Mouse (Mus musculus) myocyte (in vitro differentiated cells): ENCODE measurements around the gene Igsf3. TPM values are rescaled to one million over a fixed set of nuclear protein-coding genes. Genes with fewer than 3 reads are reported as not detected.

Source experiments
- H3K27me3 ChIP-seq: one replicate; pipeline ENCODE4 v1.6.1; 2011; ENCODE audit not compliant: control insufficient read depth, insufficient read depth, insufficient read length
- H3K36me3 ChIP-seq: one replicate; pipeline ENCODE4 v1.6.1; 2011; ENCODE audit not compliant: control insufficient read depth, insufficient read depth
- H3K4me2 ChIP-seq: one replicate; pipeline ENCODE4 v1.6.1; 2011; ENCODE audit warnings: low read depth, control low read depth
- H3K4me3 ChIP-seq: one replicate; pipeline ENCODE4 v1.5.1; 2011; ENCODE audit warnings: mild to moderate bottlenecking, control low read depth, moderate library complexity
- H3K79me2 ChIP-seq: one replicate; pipeline ENCODE4 v1.6.1; 2011; ENCODE audit not compliant: control insufficient read depth, insufficient read depth
- H3ac ChIP-seq: one replicate; pipeline ENCODE4 v1.6.1; 2011; ENCODE audit not compliant: control insufficient read depth, insufficient read length
- CEBPB ChIP-seq: IDR thresholded peaks from 2 replicates; pipeline ENCODE4 v1.6.1; 2011; ENCODE audit warnings: mild to moderate bottlenecking, moderate library complexity; ENCODE audit not compliant: poor library complexity, insufficient read depth, severe bottlenecking
- E2F4 ChIP-seq: IDR thresholded peaks from one replicate; pipeline ENCODE4 v1.6.1; 2011; ENCODE audit warnings: mild to moderate bottlenecking, control low read depth, moderate library complexity; ENCODE audit not compliant: insufficient read depth
- MAX ChIP-seq: IDR thresholded peaks from one replicate; pipeline ENCODE4 v1.6.1; 2011; ENCODE audit warnings: low read depth, mild to moderate bottlenecking, control low read depth
- MYOD1 ChIP-seq, 3 experiments: IDR thresholded peaks; one replicate each; pipeline ENCODE4 v1.6.1; 2011; ENCODE audit warnings: control low read depth in 2 of 3, low read depth in 2 of 3, mild to moderate bottlenecking in 2 of 3, moderate library complexity in 1 of 3; ENCODE audit not compliant: insufficient read length in 2 of 3, control insufficient read depth in 1 of 3
- MYOG ChIP-seq, 3 experiments: IDR thresholded peaks; one replicate each; pipeline ENCODE4 v1.6.1; 2011; ENCODE audit warnings: control low read depth in 2 of 3, low read depth in 2 of 3, mild to moderate bottlenecking in 2 of 3; ENCODE audit not compliant: insufficient read length in 2 of 3, control insufficient read depth in 1 of 3, insufficient read depth in 1 of 3
- POLR2A ChIP-seq: IDR thresholded peaks from one replicate; pipeline ENCODE4 v1.6.1; 2011; ENCODE audit warnings: low read depth, mild to moderate bottlenecking, control low read depth, moderate library complexity; ENCODE audit not compliant: insufficient read length
- POLR2AphosphoS2 ChIP-seq: IDR thresholded peaks from one replicate; pipeline ENCODE4 v1.6.1; 2011; ENCODE audit warnings: low read depth, control low read depth; ENCODE audit not compliant: insufficient read length
- REST ChIP-seq: IDR thresholded peaks from one replicate; pipeline ENCODE4 v1.6.1; 2011; ENCODE audit warnings: mild to moderate bottlenecking, control low read depth, moderate library complexity; ENCODE audit not compliant: insufficient read depth, insufficient read length
- SRF ChIP-seq: IDR thresholded peaks from one replicate; pipeline ENCODE4 v1.6.1; 2011; ENCODE audit warnings: low read depth; ENCODE audit not compliant: control insufficient read depth, insufficient read length
- TCF12 ChIP-seq: IDR thresholded peaks from one replicate; pipeline ENCODE4 v1.6.1; 2011; ENCODE audit warnings: mild to moderate bottlenecking, control low read depth; ENCODE audit not compliant: poor library complexity, insufficient read depth, severe bottlenecking
- TCF3 ChIP-seq: IDR thresholded peaks from one replicate; pipeline ENCODE4 v1.6.1; 2011; ENCODE audit warnings: low read depth, control low read depth; ENCODE audit not compliant: insufficient read length
- USF1 ChIP-seq: IDR thresholded peaks from one replicate; pipeline ENCODE4 v1.6.1; 2011; ENCODE audit warnings: low read depth, mild to moderate bottlenecking, control low read depth, moderate library complexity
- polyA plus RNA-seq: library from polyadenylated mRNA; unstranded; fragments of >200 nt; fragmentation: generic; extraction: Trizol; gene quantifications from one replicate; pipeline ENCODE4 v1.2.1, GENCODE M21; 2012; ENCODE audit warnings: missing spikeins

Gene Igsf3
- polyA plus RNA-seq, 1 experiment: 8.9 TPM

GRCm38 (mm10) chr3:101502086-101502760, 125.3 kb downstream of the Igsf3 start:
- H3K4me2 ChIP-seq: no peak overlapping the region
- no peaks in the 10 kb centered on the region for H3K27me3 ChIP-seq

GRCm38 (mm10) chr3:101506179-101506578, 129.3 kb downstream of the Igsf3 start:
- Histone ChIP-seq H3K4me3 (no peak overlapping the region), H3K79me2 (no peaks in the 10 kb centered on the region), H3ac (no peak overlapping the region), H3K27me3 (no peaks in the 10 kb centered on the region), H3K36me3 (no peaks in the 10 kb centered on the region), H3K4me2 (no peak overlapping the region)
- TF ChIP-seq MYOG (IDR thresholded peaks at IDR 0.05; ENCODE audit: control insufficient read depth in 1 of 3, insufficient read depth in 1 of 3, insufficient read length in 2 of 3, low read depth in 2 of 3) (peak in 1 of 3 experiments; percentile 44), REST (no peak), MYOD1 (IDR thresholded peaks at IDR 0.05; ENCODE audit: control insufficient read depth in 1 of 3, insufficient read length in 2 of 3, low read depth in 2 of 3) (peak in 2 of 3 experiments; percentile 8 to 28)

More at GRCm38 (mm10) chr3:101502086-101502760, 125.3 kb downstream of the Igsf3 start:
- no peaks in the 10 kb centered on the region for H3K79me2 ChIP-seq
- no peak overlapping the region for H3K4me3 ChIP-seq
- no peak for TF ChIP-seq MYOD1 (IDR thresholded peaks at IDR 0.05; ENCODE audit: control insufficient read depth in 1 of 3, insufficient read length in 2 of 3, low read depth in 2 of 3)
- no peak for TF ChIP-seq POLR2A
- no peak for TF ChIP-seq MYOG (IDR thresholded peaks at IDR 0.05; ENCODE audit: control insufficient read depth in 1 of 3, insufficient read depth in 1 of 3, insufficient read length in 2 of 3, low read depth in 2 of 3)
- H3ac ChIP-seq: no peak overlapping the region
- H3K36me3 ChIP-seq: no peaks in the 10 kb centered on the region

DNA sequence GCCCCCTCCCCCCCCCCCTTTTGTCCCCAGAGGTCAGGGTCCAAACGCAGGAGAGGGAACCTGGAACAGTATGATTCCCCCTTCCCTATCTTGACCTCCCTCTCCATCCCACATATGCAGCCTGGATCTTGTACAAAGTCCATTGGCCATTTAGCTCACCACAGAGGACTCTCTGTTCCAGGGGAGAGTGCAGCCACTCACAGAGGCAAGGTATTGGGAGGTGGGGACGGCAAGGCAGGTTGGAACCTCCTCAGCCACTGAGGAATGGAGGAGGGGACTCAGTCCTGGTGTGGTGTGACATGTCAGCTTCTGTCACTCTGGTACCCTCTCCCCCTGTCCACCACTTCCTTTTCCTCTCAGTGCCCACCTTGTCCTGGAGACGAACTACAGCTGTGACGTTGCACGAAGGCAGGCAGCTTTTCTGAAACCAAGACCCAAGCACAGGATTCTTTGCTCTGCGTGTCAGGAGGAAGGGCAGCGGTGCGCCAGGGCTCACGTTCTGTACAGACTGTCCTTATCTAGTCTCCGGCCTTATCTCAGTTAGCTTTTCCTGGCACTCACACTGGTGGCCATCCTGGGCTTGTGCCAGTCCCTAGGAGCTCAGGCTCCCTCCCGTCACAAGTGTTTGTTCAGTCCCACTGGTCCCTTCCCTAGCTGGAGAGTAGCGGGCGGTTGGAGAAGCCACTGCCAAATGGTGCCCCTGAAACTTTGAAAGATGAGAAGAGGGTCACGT, 130.3 kb downstream of the Igsf3 start:
- Histone ChIP-seq H3K4me3 (no peak overlapping the region), H3K4me2 (peak overlapping the region; percentile 65), H3K36me3 (no peaks in the 10 kb centered on the region)

DNA sequence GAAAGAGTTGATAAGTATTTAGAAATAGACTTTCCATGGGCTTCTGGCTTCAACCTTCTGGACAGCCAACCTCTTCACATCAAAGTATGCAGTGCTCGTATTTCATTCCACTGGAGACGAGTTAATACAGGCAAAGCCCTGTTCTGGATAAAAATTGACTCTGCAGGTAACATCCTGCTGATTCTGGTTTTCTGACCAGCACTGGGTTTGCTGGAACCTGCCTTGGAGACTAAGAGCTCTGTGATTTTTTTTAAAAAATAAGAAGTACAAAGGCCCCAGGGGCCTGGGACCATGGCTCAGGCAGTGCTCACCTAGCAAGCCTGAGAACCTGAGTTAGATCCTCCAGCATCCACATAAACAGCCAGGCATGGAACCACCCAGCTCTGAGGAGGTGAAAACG, 130.9 kb downstream of the Igsf3 start:
- H3K36me3 ChIP-seq: no peaks in the 10 kb centered on the region
- no peak overlapping the region for H3K4me3 ChIP-seq
- no peaks in the 10 kb centered on the region for H3K27me3 ChIP-seq
- H3ac ChIP-seq: no peak overlapping the region
- TF ChIP-seq POLR2AphosphoS2 (no peak), USF1 (no peak), MAX (no peak), MYOG (IDR thresholded peaks at IDR 0.05; ENCODE audit: control insufficient read depth in 1 of 3, insufficient read depth in 1 of 3, insufficient read length in 2 of 3, low read depth in 2 of 3) (no peak), E2F4 (no peak), CEBPB (no peak), REST (no peak), MYOD1 (IDR thresholded peaks at IDR 0.05; ENCODE audit: control insufficient read depth in 1 of 3, insufficient read length in 2 of 3, low read depth in 2 of 3) (no peak), TCF3 (no peak)
- H3K4me2 ChIP-seq: no peak overlapping the region
- no peaks in the 10 kb centered on the region for H3K79me2 ChIP-seq

More for the DNA sequence above, 130.3 kb downstream of the Igsf3 start:
- no peak for TF ChIP-seq SRF
- TF ChIP-seq POLR2A: no peak
- no peak for TF ChIP-seq E2F4
- TF ChIP-seq MYOD1 (IDR thresholded peaks at IDR 0.05; ENCODE audit: control insufficient read depth in 1 of 3, insufficient read length in 2 of 3, low read depth in 2 of 3): peak in 1 of 3 experiments; percentile 17
- no peak for TF ChIP-seq CEBPB
- TF ChIP-seq MYOG (IDR thresholded peaks at IDR 0.05; ENCODE audit: control insufficient read depth in 1 of 3, insufficient read depth in 1 of 3, insufficient read length in 2 of 3, low read depth in 2 of 3): peak in 1 of 3 experiments; percentile 67
- no peak for TF ChIP-seq USF1
- TF ChIP-seq TCF12: no peak
- TF ChIP-seq TCF3: no peak
- TF ChIP-seq REST: no peak
- no peak for TF ChIP-seq MAX
- no peak for TF ChIP-seq POLR2AphosphoS2
- no peaks in the 10 kb centered on the region for H3K79me2 ChIP-seq
- H3K27me3 ChIP-seq: no peaks in the 10 kb centered on the region
- no peak overlapping the region for H3ac ChIP-seq
